Mouse (Mus musculus): Measurements from ENCODE around the gene Olfr543.

The Olfr543 gene

GRCm38 (mm10) chr7:102472675-102473074 is 8.8 kb downstream of the Olfr543 start:
- no peak for DNase-seq

- DNase-seq, result no peak
Observed at GRCm38 (mm10) chr7:102467566-102467965, 13.9 kb downstream of the Olfr543 start.

GRCm38 (mm10) chr7:102458618-102459380 is 22.7 kb downstream of the Olfr543 start:
- no peak for DNase-seq

- DNase-seq, result no peak
Observed at GRCm38 (mm10) chr7:102446438-102446837, 35.0 kb downstream of the Olfr543 start.

- no peak for DNase-seq
Observed at GRCm38 (mm10) chr7:102444301-102444700, 37.2 kb downstream of the Olfr543 start.

- DNase-seq, result no peak
Observed at GRCm38 (mm10) chr7:102442432-102442831, 39.0 kb downstream of the Olfr543 start.

- DNase-seq, result peak; percentile 96
Observed at GRCm38 (mm10) chr7:102441657-102442391, 39.7 kb downstream of the Olfr543 start, which contains the start of gene Rrm1. Gene Rrm1 (plus strand): TSS chr7:102441695.

- no peak for DNase-seq
Observed at GRCm38 (mm10) chr7:102440822-102441656, 40.4 kb downstream of the Olfr543 start.

GRCm38 (mm10) chr7:102434344-102434743 is 47.1 kb downstream of the Olfr543 start:
- DNase-seq, result no peak

All from kidney, postnatal 4 days (tissue).